Mouse (Mus musculus): ENCODE data around the gene Ntm. TPM values are rescaled to one million over a fixed set of nuclear protein-coding genes. Genes with fewer than 3 reads are reported as not detected.

Gene Ntm
- polyA plus RNA-seq, 1 experiment = 5.4 TPM

GRCm38 (mm10) chr9:29928796-29929195 is 34.1 kb downstream of the Ntm start:
- no peaks in the 10 kb centered on the region for H3K4me1 ChIP-seq (ENCODE audit: control insufficient read depth, insufficient read depth, low read length)
- no peaks in the 10 kb centered on the region for H3K36me3 ChIP-seq (ENCODE audit: control insufficient read depth, insufficient read depth, low read length)
- H3K27ac ChIP-seq (ENCODE audit: control insufficient read depth, insufficient read depth, low read depth, low read length) = no peak overlapping the region
- TF ChIP-seq POLR2A (IDR thresholded peaks at IDR 0.05; ENCODE audit: control insufficient read depth, low read depth, low read length) (no peak), CTCF (IDR thresholded peaks at IDR 0.05; ENCODE audit: control insufficient read depth, insufficient read depth, insufficient replicate concordance, low read depth, low read length) (no peak)
- H3K27me3 ChIP-seq (ENCODE audit: control insufficient read depth, insufficient read depth, low read length) = no peaks in the 10 kb centered on the region
- H3K4me3 ChIP-seq (ENCODE audit: control insufficient read depth, low read depth, low read length) = no peak overlapping the region

GRCm38 (mm10) chr9:29925382-29925781 is 37.6 kb downstream of the Ntm start:
- no peak for TF ChIP-seq CTCF (IDR thresholded peaks at IDR 0.05; ENCODE audit: control insufficient read depth, insufficient read depth, insufficient replicate concordance, low read depth, low read length)
- Histone ChIP-seq H3K27me3 (ENCODE audit: control insufficient read depth, insufficient read depth, low read length) (no peaks in the 10 kb centered on the region), H3K4me3 (ENCODE audit: control insufficient read depth, low read depth, low read length) (no peak overlapping the region), H3K4me1 (ENCODE audit: control insufficient read depth, insufficient read depth, low read length) (no peaks in the 10 kb centered on the region), H3K36me3 (ENCODE audit: control insufficient read depth, insufficient read depth, low read length) (no peaks in the 10 kb centered on the region), H3K27ac (ENCODE audit: control insufficient read depth, insufficient read depth, low read depth, low read length) (no peak overlapping the region)

- Histone ChIP-seq H3K36me3 (ENCODE audit: control insufficient read depth, insufficient read depth, low read length) (no peaks in the 10 kb centered on the region), H3K4me1 (ENCODE audit: control insufficient read depth, insufficient read depth, low read length) (no peaks in the 10 kb centered on the region), H3K27me3 (ENCODE audit: control insufficient read depth, insufficient read depth, low read length) (no peaks in the 10 kb centered on the region), H3K4me3 (ENCODE audit: control insufficient read depth, low read depth, low read length) (no peak overlapping the region), H3K27ac (ENCODE audit: control insufficient read depth, insufficient read depth, low read depth, low read length) (no peak overlapping the region)
- TF ChIP-seq POLR2A (IDR thresholded peaks at IDR 0.05; ENCODE audit: control insufficient read depth, low read depth, low read length) (no peak), CTCF (IDR thresholded peaks at IDR 0.05; ENCODE audit: control insufficient read depth, insufficient read depth, insufficient replicate concordance, low read depth, low read length) (no peak)
Measured at GRCm38 (mm10) chr9:29898406-29899054, 64.4 kb downstream of the Ntm start.

GRCm38 (mm10) chr9:29897448-29897847 is 65.5 kb downstream of the Ntm start:
- TF ChIP-seq CTCF (IDR thresholded peaks at IDR 0.05; ENCODE audit: control insufficient read depth, insufficient read depth, insufficient replicate concordance, low read depth, low read length) (no peak), POLR2A (IDR thresholded peaks at IDR 0.05; ENCODE audit: control insufficient read depth, low read depth, low read length) (no peak)

GRCm38 (mm10) chr9:29892792-29893191 is 70.1 kb downstream of the Ntm start:
- H3K4me3 ChIP-seq (ENCODE audit: control insufficient read depth, low read depth, low read length) = no peak overlapping the region
- no peak overlapping the region for H3K27ac ChIP-seq (ENCODE audit: control insufficient read depth, insufficient read depth, low read depth, low read length)
- no peaks in the 10 kb centered on the region for H3K36me3 ChIP-seq (ENCODE audit: control insufficient read depth, insufficient read depth, low read length)
- no peaks in the 10 kb centered on the region for H3K27me3 ChIP-seq (ENCODE audit: control insufficient read depth, insufficient read depth, low read length)
- TF ChIP-seq POLR2A (IDR thresholded peaks at IDR 0.05; ENCODE audit: control insufficient read depth, low read depth, low read length) (no peak), CTCF (IDR thresholded peaks at IDR 0.05; ENCODE audit: control insufficient read depth, insufficient read depth, insufficient replicate concordance, low read depth, low read length) (no peak)
- H3K4me1 ChIP-seq (ENCODE audit: control insufficient read depth, insufficient read depth, low read length) = no peaks in the 10 kb centered on the region

More at GRCm38 (mm10) chr9:29897448-29897847, 65.5 kb downstream of the Ntm start:
- Histone ChIP-seq H3K4me1 (ENCODE audit: control insufficient read depth, insufficient read depth, low read length) (no peaks in the 10 kb centered on the region), H3K27ac (ENCODE audit: control insufficient read depth, insufficient read depth, low read depth, low read length) (no peak overlapping the region), H3K36me3 (ENCODE audit: control insufficient read depth, insufficient read depth, low read length) (no peaks in the 10 kb centered on the region), H3K4me3 (ENCODE audit: control insufficient read depth, low read depth, low read length) (no peak overlapping the region), H3K27me3 (ENCODE audit: control insufficient read depth, insufficient read depth, low read length) (no peaks in the 10 kb centered on the region)

- TF ChIP-seq CTCF (IDR thresholded peaks at IDR 0.05; ENCODE audit: control insufficient read depth, insufficient read depth, insufficient replicate concordance, low read depth, low read length) (no peak), POLR2A (IDR thresholded peaks at IDR 0.05; ENCODE audit: control insufficient read depth, low read depth, low read length) (no peak)
- H3K36me3 ChIP-seq (ENCODE audit: control insufficient read depth, insufficient read depth, low read length) = no peaks in the 10 kb centered on the region
- H3K27ac ChIP-seq (ENCODE audit: control insufficient read depth, insufficient read depth, low read depth, low read length) = no peak overlapping the region
Measured at GRCm38 (mm10) chr9:29888712-29889111, 74.2 kb downstream of the Ntm start.

GRCm38 (mm10) chr9:29887924-29888323 is 75.0 kb downstream of the Ntm start:
- Histone ChIP-seq H3K27me3 (ENCODE audit: control insufficient read depth, insufficient read depth, low read length) (no peaks in the 10 kb centered on the region), H3K4me3 (ENCODE audit: control insufficient read depth, low read depth, low read length) (no peak overlapping the region), H3K4me1 (ENCODE audit: control insufficient read depth, insufficient read depth, low read length) (no peaks in the 10 kb centered on the region), H3K36me3 (ENCODE audit: control insufficient read depth, insufficient read depth, low read length) (no peaks in the 10 kb centered on the region), H3K27ac (ENCODE audit: control insufficient read depth, insufficient read depth, low read depth, low read length) (no peak overlapping the region)
- TF ChIP-seq POLR2A (IDR thresholded peaks at IDR 0.05; ENCODE audit: control insufficient read depth, low read depth, low read length) = no peak

More at GRCm38 (mm10) chr9:29888712-29889111, 74.2 kb downstream of the Ntm start:
- no peaks in the 10 kb centered on the region for H3K27me3 ChIP-seq (ENCODE audit: control insufficient read depth, insufficient read depth, low read length)
- H3K4me1 ChIP-seq (ENCODE audit: control insufficient read depth, insufficient read depth, low read length) = no peaks in the 10 kb centered on the region
- no peak overlapping the region for H3K4me3 ChIP-seq (ENCODE audit: control insufficient read depth, low read depth, low read length)

GRCm38 (mm10) chr9:29884062-29884461 is 78.9 kb downstream of the Ntm start:
- Histone ChIP-seq H3K4me1 (ENCODE audit: control insufficient read depth, insufficient read depth, low read length) (no peaks in the 10 kb centered on the region), H3K4me3 (ENCODE audit: control insufficient read depth, low read depth, low read length) (no peak overlapping the region)
- no peak for TF ChIP-seq CTCF (IDR thresholded peaks at IDR 0.05; ENCODE audit: control insufficient read depth, insufficient read depth, insufficient replicate concordance, low read depth, low read length)
- TF ChIP-seq POLR2A (IDR thresholded peaks at IDR 0.05; ENCODE audit: control insufficient read depth, low read depth, low read length) = no peak

More at GRCm38 (mm10) chr9:29884062-29884461, 78.9 kb downstream of the Ntm start:
- no peaks in the 10 kb centered on the region for H3K36me3 ChIP-seq (ENCODE audit: control insufficient read depth, insufficient read depth, low read length)
- H3K27ac ChIP-seq (ENCODE audit: control insufficient read depth, insufficient read depth, low read depth, low read length) = no peak overlapping the region
- no peaks in the 10 kb centered on the region for H3K27me3 ChIP-seq (ENCODE audit: control insufficient read depth, insufficient read depth, low read length)
